Mouse (Mus musculus) hematopoietic stem cell, adult 5-6 weeks (primary cell): ENCODE data around the gene Nudcd2. TPM values are rescaled to one million over a fixed set of nuclear protein-coding genes. Genes with fewer than 3 reads are reported as not detected.

Experiments used
- ATAC-seq, 2 experiments: fragments of 125-278 bp in 1 of 2; replicated peaks in 1 of 2; 2 replicates each; pipeline ENCODE4 v1.8.0; 2016 to 2017; ENCODE audit warnings: inconsistent platforms in 2 of 2, mild to moderate bottlenecking in 2 of 2, moderate number of reproducible peaks in 2 of 2, low read depth in 1 of 2, moderate TSS enrichment in 1 of 2; ENCODE audit not compliant: low FRiP score in 2 of 2, poor library complexity in 2 of 2, severe bottlenecking in 2 of 2, insufficient read depth in 1 of 2, low TSS enrichment in 1 of 2
- total RNA-seq: library from RNA; stranded (forward); fragments of 172-1452, 232-1000 nt; gene quantifications from 2 replicates; pipeline ENCODE4 v1.2.3, GENCODE M21; 2017

Nudcd2 gene
- total RNA-seq, 1 experiment from 2014 or later = 142 TPM

DNA sequence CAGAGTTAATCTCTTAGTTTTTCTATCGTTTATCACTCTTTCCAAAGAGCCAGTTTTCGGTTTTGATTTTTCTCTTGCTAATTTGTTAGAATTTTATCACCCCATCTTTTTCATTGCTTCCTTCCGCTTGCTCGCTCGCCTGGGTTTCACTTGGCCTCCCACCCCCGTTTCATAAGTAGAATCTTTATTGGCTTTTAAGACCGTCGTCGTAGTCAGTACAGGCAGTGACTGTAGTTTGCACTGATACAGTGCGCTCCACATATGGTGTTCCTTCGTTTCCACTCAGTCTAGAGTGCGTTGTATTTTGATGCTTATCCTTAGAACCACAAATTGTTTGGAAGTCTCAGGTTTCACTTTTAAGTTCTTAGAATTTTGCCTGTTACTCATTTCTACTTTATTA lies 12.9 kb downstream of the Nudcd2 start:
- ATAC-seq = no peak

- ATAC-seq = no peak
Observed at GRCm38 (mm10) chr11:40747716-40748115, 14.2 kb downstream of the Nudcd2 start.

DNA sequence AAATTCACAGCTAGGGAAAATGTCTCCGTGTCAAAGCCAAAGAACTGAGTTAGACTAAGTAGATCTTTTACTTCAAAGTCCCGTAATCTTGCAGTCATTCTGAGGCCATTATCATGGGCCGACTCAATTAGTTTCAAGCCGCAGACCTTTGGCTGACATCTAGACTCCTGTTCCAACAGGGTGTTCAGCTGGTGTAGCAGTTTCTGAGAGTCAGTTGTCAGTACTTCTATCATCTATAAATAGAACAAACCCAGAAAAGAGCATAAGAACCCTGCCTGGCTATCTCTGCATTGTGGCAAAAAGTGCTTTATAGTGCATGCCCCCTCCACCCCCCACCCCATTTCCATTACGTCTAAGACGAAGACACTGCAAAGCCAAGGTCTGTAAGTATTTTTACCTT lies 20.4 kb downstream of the Nudcd2 start:
- no peak for ATAC-seq

DNA sequence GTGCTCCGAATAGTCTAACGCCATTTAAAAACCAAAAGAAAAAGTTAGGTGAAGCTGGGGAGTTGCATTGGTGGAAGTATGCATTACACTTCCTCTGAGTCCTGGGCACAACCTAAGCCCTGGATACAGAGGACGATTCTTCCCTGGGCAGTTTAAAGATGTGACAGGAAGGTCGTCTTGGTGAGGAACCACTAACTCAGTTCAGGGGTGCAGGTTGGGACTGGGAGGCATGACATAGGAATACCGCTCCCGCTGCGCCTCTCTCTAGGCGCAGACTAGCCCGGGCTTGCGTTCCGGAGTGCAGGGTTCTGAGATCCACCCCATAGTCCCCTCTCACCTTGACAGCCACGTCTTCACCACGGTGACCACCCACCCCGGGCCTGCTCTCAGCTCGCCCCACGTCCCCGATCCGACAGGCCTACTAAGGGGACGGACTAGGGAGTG lies 21.2 kb downstream of the Nudcd2 start:
- ATAC-seq = peak; percentile 48 to 50

- ATAC-seq = peak; percentile 100
Observed at GRCm38 (mm10) chr11:40755109-40755627, 21.7 kb downstream of the Nudcd2 start, which contains the start of gene Ccng1. Gene Ccng1 (minus strand): TSS chr11:40755311.

- no peak for ATAC-seq
Observed at GRCm38 (mm10) chr11:40755968-40756367, 22.5 kb downstream of the Nudcd2 start.

GRCm38 (mm10) chr11:40759896-40760295 lies 26.4 kb downstream of the Nudcd2 start:
- ATAC-seq = no peak

DNA sequence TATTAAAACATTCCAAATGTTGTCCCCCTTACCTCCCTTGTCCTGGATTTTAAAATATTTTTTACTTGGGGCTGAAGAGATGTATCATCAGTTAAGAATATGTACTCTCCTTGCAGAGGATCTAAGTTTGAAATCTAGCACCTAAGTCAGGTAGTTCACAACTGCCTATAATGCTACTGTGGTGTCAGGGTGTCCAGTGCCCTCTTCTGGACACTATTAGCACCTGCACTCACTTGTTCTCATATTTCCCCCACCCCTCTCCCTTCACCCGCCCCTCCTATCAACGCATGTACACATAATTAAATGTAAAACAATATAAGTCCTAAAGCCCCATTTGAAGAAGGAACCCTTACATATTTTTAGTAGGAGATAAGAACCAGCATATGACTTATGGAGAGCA lies 29.9 kb downstream of the Nudcd2 start:
- peak; percentile 97 to 99 for ATAC-seq

- ATAC-seq = no peak
Observed at GRCm38 (mm10) chr11:40764690-40765089, 31.2 kb downstream of the Nudcd2 start.

DNA sequence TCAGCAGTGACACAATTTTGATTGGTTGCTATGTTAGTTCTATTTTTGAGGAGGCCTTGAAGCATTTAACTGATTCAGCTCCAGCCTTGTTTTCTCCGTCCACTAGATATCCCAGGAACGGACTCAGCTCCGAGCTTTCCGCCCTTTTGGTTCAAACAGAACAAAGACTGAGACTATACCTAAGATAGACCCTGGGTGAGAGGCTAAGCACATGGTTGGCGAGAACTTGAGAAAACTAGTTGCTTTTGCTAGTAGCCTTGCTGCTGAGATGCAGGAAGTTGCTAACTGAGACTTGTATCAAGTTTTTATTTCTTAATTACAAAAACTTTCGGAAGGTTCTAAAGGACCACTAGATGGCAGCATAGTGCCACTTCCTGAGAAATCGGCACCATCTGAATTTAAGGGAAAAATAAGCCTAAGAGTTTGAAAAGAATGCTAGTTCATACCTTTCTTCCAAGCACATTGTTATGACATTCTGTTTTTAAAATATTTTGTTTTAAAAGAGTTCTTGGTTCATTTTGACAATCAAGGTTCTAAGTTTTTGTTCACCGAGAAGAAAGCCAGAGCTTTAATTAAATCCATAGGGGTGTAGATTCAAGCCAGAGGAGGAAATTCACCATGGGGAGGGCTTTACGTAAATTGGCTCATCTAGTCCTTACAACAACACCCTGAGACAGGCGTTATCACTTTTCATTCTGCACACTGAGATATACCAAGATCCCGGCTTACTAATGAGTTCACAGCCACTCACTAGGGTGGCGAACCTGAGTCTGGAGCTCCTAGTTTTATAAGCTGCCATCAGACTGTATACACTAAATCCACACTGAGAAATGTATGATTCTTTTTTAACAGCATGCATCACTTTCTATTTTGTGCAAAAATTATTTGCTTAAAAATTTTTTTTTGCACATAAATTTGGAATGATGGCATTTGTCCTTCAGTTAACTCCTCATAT lies 42.1 kb downstream of the Nudcd2 start:
- peak in 1 of 2 experiments; percentile 45; a peak in 1 of 4 replicates for ATAC-seq

DNA sequence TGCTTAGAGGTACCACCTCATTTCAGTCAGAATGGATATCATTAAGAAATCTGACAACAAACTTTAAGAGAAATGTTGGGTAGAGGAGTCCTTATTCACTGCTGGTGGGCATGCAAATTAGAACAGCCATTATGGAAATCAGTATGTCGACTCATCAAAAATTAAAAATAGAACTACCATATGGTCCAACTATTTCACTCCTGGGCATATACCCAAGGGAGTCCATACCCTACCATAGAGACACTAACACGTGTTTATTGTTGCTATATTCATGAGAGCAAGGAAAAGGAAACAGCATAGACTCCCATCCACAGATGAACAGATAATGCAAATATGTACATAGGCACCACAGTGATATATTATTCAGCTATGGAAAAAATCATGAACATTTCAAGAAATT lies 48.4 kb downstream of the Nudcd2 start:
- ATAC-seq = no peak

DNA sequence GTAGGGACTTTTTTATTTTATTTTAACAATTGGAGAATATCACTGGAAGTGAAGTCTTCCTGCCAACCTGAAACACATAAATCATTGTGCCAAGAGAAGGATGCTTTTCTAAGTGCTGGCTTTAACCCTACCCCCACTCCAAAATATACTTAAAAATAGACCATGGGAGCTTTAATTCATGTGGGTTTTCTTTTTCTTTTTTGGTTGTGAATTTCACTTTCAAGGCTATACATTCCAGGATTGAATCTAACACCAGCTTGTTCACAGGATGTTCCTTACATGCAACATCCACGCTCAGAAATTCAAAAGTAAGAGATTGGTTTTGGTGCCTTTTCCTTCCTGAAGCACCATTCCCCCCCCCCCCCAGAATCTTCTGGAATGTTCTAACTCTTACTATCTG lies 49.9 kb downstream of the Nudcd2 start:
- ATAC-seq = no peak

- ATAC-seq = no peak
Observed at GRCm38 (mm10) chr11:40784326-40784725, 50.9 kb downstream of the Nudcd2 start.

DNA sequence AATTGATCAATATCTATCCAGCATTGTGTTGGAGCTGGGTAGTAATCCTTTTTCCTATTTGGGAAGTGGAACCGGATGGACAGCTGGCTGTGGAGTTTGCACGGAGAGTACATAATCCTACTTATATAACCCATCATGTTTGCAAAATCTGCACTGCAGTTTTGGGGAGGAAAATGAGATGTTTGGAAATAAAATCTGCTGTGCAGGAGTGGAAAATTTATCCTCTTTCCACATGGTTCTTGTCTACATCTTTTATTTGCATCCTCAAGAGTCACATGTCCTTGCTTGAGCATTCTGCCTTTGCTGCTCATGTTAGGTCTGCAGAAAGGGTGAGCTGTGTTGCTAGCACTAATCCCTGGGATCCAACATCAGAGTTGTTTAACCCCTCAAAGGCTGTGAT lies 53.4 kb downstream of the Nudcd2 start:
- no peak for ATAC-seq

Other genes with a start within 250 kb of the Nudcd2 start
- gene Mat2b, start 38.5 kb upstream of the Nudcd2 start, total RNA-seq = 110 and 112 TPM in 2 replicates
- gene Hmmr, start 245 bp upstream of the Nudcd2 start, total RNA-seq = 50.0 and 72.0 TPM in 2 replicates
- gene Ccng1, start 21.6 kb downstream of the Nudcd2 start, total RNA-seq = 68.5 and 80.9 TPM in 2 replicates